Mouse (Mus musculus) limb, embryonic 14.5 days (tissue): ENCODE measurements around the gene Ifnl2. TPM values are rescaled to one million over a fixed set of nuclear protein-coding genes. Genes with fewer than 3 reads are reported as not detected.
A peak's percentile ranks its signal among the peaks of the same experiment; 100 is the strongest.
"Not testable (repeated sequence)": the region's sequence is repeated elsewhere in the genome, so short reads cannot be mapped to it uniquely, and the experiment has no call there.

Experiments used
- ATAC-seq: fragments of 200-750 bp; cut with Nextera tagmentation; 2 replicates; pipeline ENCODE4 v1.8.0; 2017; ENCODE audit warnings: low read depth, moderate number of reproducible peaks, moderate TSS enrichment; ENCODE audit not compliant: low FRiP score
- DNase-seq: peaks from one replicate; pipeline ENCODE4 v3.0.0-alpha.2; 2015; ENCODE audit warnings: low spot score
- H3K27ac ChIP-seq: fragments of 300-500 bp; sonication (generic); replicated peaks from 2 replicates; pipeline ENCODE4 v1.5.1; 2014; ENCODE audit warnings: low read depth, mild to moderate bottlenecking, low read length, moderate library complexity, mixed read lengths
- H3K27me3 ChIP-seq: fragments of 300-500 bp; sonication (generic); 2 replicates; pipeline ENCODE4 v1.6.1; 2014; ENCODE audit warnings: low read length, mixed read lengths; ENCODE audit not compliant: control insufficient read depth, insufficient read depth
- H3K36me3 ChIP-seq: fragments of 300-500 bp; sonication (generic); 2 replicates; pipeline ENCODE4 v1.6.1; 2014; ENCODE audit warnings: mild to moderate bottlenecking, low read length, moderate library complexity, mixed read lengths; ENCODE audit not compliant: control insufficient read depth, insufficient read depth
- H3K4me1 ChIP-seq: fragments of 300-500 bp; sonication (generic); 2 replicates; pipeline ENCODE4 v1.6.1; 2014; ENCODE audit warnings: antibody characterized with exemption, low read length, mixed read lengths; ENCODE audit not compliant: control insufficient read depth, insufficient read depth
- H3K4me2 ChIP-seq: fragments of 300-500 bp; sonication (generic); replicated peaks from 2 replicates; pipeline ENCODE4 v1.6.1; 2014; ENCODE audit warnings: low read depth, mild to moderate bottlenecking, low read length, moderate library complexity; ENCODE audit not compliant: severe bottlenecking
- H3K4me3 ChIP-seq: fragments of 300-500 bp; sonication (generic); replicated peaks from 2 replicates; pipeline ENCODE4 v1.5.1; 2014; ENCODE audit warnings: low read length
- H3K9ac ChIP-seq: fragments of 300-500 bp; sonication (generic); 2 replicates; pipeline ENCODE4 v1.6.1; 2014; ENCODE audit warnings: mild to moderate bottlenecking, low read depth, low read length, moderate library complexity; ENCODE audit not compliant: severe bottlenecking
- H3K9me3 ChIP-seq: fragments of 300-500 bp; sonication (generic); 2 replicates; pipeline ENCODE4 v1.6.1; 2016; ENCODE audit warnings: low read length; ENCODE audit not compliant: control insufficient read depth
- POLR2A ChIP-seq: fragments of 200-500 bp; IDR thresholded peaks from 2 replicates; pipeline ENCODE4 v1.8.0; 2012; ENCODE audit warnings: inconsistent platforms, mild to moderate bottlenecking, moderate library complexity, borderline replicate concordance; ENCODE audit not compliant: insufficient read depth, insufficient read length; ENCODE audit errors: extremely low read depth
- WGBS: fragments of 180-500 bp; shearing (Covaris S2); extraction: QIAGEN DNeasy Blood & Tissue Kit; methylation state at CpG from one replicate; pipeline ENCODE4 v1.1.7; 2014; 5-methylcytosine and 5-hydroxymethylcytosine counted together
- polyA plus RNA-seq, 2 experiments: library from polyadenylated mRNA; depleted of rRNA in 1 of 2; stranded (reverse) in 1 of 2; unstranded in 1 of 2; fragments of >200 nt; fragmentation: Nextera tagmentation in 1 of 2; extraction: Ambion mirVana in 1 of 2; gene quantifications; 2 replicates each; pipeline versions ENCODE4 v1.2.1 to v1.2.3; 2012 to 2014

The Ifnl2 gene
- polyA plus RNA-seq, 2 experiments, result not detected

DNA sequence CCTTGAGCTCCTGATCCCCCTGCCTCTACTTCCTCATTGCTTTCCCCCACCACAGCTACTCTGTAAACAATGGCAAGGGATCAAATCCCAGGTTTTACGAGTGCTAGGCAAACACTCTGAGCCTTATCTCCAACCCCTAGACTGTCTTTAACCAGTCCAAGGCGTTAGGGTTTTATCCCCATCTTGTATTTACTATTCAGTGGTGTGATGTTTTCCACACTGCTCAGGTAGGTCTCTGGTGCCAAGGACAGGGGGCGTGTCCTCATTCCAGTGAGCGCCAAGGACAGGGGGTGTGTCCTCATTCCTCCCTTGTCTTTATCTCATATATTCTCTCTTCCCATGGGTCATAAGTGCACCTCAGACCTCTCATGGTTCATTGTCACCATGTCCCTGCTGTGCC lies 30.3 kb upstream of the Ifnl2 start, which contains the start of gene Sycn:
Sycn (plus strand) TSS at position 360 of the 400 bp plus-strand sequence.
- Histone ChIP-seq H3K36me3 (no peaks in the 10 kb centered on the region), H3K4me1 (no peaks in the 10 kb centered on the region), H3K27me3 (peaks cover 19% of the 10 kb centered on the region), H3K4me3 (no peak within 1 kb of the TSS), H3K27ac (no peak within 1 kb of the TSS), H3K4me2 (no peak within 1 kb of the TSS), H3K9ac (no peak within 1 kb of the TSS), H3K9me3 (no peaks in the 10 kb centered on the region)
- DNase-seq (no peak), ATAC-seq (no peak)
- WGBS, result 66% methylated on average over 4 of the region's 4 CpGs
- TF ChIP-seq POLR2A, result no peak

DNA sequence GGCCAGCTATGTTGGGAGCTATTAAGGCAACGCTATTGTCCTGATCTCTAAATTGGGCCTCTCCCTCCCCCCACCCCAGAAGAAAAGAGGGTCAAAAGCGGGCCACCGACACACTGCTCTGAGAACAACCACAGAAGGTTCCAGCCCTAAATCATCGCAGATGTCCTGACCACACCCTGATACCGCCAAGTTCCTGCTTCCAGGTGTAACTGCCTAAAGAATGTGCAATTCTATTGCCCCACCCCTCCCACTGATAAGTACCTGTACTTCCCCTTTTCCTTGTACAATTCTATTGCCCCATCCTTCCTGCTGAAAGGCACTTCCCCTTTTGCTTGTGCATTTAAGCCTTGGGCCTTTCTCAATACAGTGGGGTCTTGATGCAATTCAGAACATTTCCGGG lies 28.6 kb upstream of the Ifnl2 start:
- not testable (repeated sequence) for ATAC-seq, H3K9ac ChIP-seq, H3K27me3 ChIP-seq, H3K36me3 ChIP-seq, H3K27ac ChIP-seq, H3K9me3 ChIP-seq, DNase-seq, H3K4me1 ChIP-seq, H3K4me2 ChIP-seq, H3K4me3 ChIP-seq
- 87% methylated on average over 6 of the region's 6 CpGs for WGBS

DNA sequence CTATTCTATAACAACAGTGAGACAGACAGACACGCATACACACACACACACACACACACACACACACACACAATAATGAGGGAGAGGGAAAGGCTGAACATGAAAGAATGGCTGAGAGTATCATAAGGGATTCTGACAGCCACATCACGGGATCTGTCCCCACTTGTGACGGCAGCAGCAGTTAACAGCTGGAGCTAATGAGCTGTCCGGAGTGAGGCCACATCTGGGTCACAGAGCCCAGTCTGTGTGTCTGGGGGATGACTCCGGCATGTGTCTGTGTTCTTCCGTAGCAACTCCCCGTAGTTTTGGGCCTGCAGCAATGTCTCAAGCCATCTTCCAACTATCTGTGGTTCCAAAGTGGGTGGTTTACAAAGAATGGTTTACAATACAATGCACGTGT lies 21.8 kb upstream of the Ifnl2 start:
- H3K27me3 ChIP-seq, result no peaks in the 10 kb centered on the region
- no peak overlapping the region for H3K9ac ChIP-seq
- H3K4me2 ChIP-seq, result no peak overlapping the region
- no peak overlapping the region for H3K4me3 ChIP-seq
- H3K36me3 ChIP-seq, result no peaks in the 10 kb centered on the region
- no peaks in the 10 kb centered on the region for H3K4me1 ChIP-seq
- H3K27ac ChIP-seq, result no peak overlapping the region
- DNase-seq (no peak), ATAC-seq (no peak)
- TF ChIP-seq POLR2A, result no peak
- WGBS, result 51% methylated on average over 8 of the region's 8 CpGs
- no peaks in the 10 kb centered on the region for H3K9me3 ChIP-seq

DNA sequence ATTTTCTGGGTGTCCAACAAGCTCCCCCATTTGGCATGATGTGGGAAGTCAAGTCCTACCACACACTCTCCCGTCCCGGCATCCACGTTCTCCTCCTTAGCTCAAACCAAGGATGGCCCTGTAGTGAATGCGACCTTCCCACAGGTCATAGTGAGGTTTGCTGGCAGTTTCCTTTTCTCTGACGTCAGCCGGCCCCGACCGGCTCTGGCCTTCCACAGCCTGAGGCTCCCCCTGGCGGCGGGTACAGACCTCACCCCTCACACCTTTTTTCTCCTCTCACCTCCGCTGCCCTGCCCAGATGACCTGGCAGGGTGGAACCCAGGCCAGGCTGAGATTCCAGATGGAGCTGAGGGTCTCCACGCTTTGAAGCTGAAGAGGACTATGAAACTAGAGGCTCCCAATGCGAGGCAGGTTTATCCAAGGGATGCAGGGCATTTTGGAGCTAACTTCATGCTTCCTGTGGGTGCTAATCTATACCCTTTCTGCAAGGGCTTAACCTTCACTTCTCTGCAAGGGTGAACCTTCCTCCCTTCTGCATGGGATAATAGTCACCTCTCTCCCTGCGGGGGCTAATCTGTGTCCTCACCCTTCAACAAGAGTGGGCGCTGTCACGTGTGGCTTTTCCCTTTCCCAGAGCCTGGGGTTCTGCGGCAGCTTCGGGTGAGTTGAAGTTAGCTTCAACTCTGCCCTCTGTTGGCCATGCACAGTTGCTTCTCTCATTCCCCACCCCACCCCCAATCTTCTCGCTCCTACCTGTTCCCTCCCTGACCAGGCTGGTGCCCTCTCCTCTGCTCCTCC lies 17.9 kb upstream of the Ifnl2 start:
- DNase-seq (peak; percentile 44), ATAC-seq (no peak; the same call in 1 of the 2 replicates)
- no peaks in the 10 kb centered on the region for H3K27me3 ChIP-seq
- no peaks in the 10 kb centered on the region for H3K9me3 ChIP-seq
- no peaks in the 10 kb centered on the region for H3K4me1 ChIP-seq
- no peaks in the 10 kb centered on the region for H3K36me3 ChIP-seq
- WGBS, result 7% methylated on average over 19 of the region's 19 CpGs
- H3K4me2 ChIP-seq, result peak overlapping the region; percentile 10; the same call in 1 of the 2 replicates
- no peak overlapping the region for H3K27ac ChIP-seq
- H3K9ac ChIP-seq, result no peak overlapping the region
- H3K4me3 ChIP-seq, result no peak overlapping the region
- TF ChIP-seq POLR2A, result no peak

DNA sequence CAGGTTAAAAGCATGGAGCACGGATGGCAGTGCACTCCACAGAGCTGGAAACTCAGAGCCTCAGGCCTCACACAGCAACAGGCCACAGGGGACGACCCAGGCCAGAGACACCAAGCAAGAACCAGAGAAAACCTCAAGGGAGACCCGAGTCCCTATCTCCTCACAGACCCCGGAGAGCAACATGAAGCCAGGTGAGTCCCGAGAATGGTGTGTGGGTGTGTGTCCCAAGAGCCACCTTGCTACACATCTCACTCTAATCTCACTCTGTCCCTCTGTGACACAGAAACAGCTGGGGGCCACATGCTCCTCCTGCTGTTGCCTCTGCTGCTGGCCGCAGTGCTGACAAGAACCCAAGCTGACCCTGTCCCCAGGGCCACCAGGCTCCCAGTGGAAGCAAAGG lies 12.3 kb upstream of the Ifnl2 start, which contains the start of gene Ifnl3:
Ifnl3 (plus strand) TSS at position 301 of the 400 bp plus-strand sequence.
- H3K27me3 ChIP-seq, H3K9me3 ChIP-seq, ATAC-seq, H3K9ac ChIP-seq, H3K4me3 ChIP-seq, H3K27ac ChIP-seq, H3K4me2 ChIP-seq, H3K4me1 ChIP-seq, H3K36me3 ChIP-seq, DNase-seq: not testable (repeated sequence)
- 72% methylated on average over 5 of the region's 6 CpGs for WGBS
